Mouse (Mus musculus) testis, adult 2 months (tissue): ENCODE results near the gene Gnat3. TPM values are rescaled to one million over a fixed set of nuclear protein-coding genes. Genes with fewer than 3 reads are reported as not detected.

ENCODE experiments used
- H3K27ac ChIP-seq: fragments of 200-500 bp; 2 replicates; pipeline ENCODE4 v1.5.1; 2012; ENCODE audit warnings: low read depth, low read length; ENCODE audit not compliant: control insufficient read depth, insufficient read depth
- H3K27me3 ChIP-seq: fragments of 200-500 bp; 2 replicates; pipeline ENCODE4 v1.6.1; 2012; ENCODE audit warnings: mild to moderate bottlenecking, low read length, moderate library complexity; ENCODE audit not compliant: control insufficient read depth, insufficient read depth
- H3K36me3 ChIP-seq: fragments of 200-500 bp; 2 replicates; pipeline ENCODE4 v1.6.1; 2012; ENCODE audit warnings: mild to moderate bottlenecking, low read length; ENCODE audit not compliant: control insufficient read depth, insufficient read depth
- H3K4me1 ChIP-seq: fragments of 200-500 bp; 2 replicates; pipeline ENCODE4 v1.6.1; 2012; ENCODE audit warnings: low read length; ENCODE audit not compliant: control insufficient read depth, insufficient read depth
- H3K4me3 ChIP-seq: fragments of 200-500 bp; 2 replicates; pipeline ENCODE4 v1.5.1; 2012; ENCODE audit warnings: low read depth, mild to moderate bottlenecking, low read length, moderate library complexity, mixed read lengths; ENCODE audit not compliant: control insufficient read depth
- CTCF ChIP-seq: fragments of 200-500 bp; IDR thresholded peaks from 2 replicates; pipeline ENCODE4 v1.5.1; 2012; ENCODE audit warnings: low read depth, mild to moderate bottlenecking, inconsistent platforms, low read length, moderate library complexity; ENCODE audit not compliant: control insufficient read depth, insufficient read depth, insufficient replicate concordance
- POLR2A ChIP-seq: fragments of 200-500 bp; IDR thresholded peaks from 2 replicates; pipeline ENCODE4 v1.6.1; 2012; ENCODE audit warnings: low read depth, mild to moderate bottlenecking, inconsistent platforms, low read length, moderate library complexity; ENCODE audit not compliant: control insufficient read depth
- polyA plus RNA-seq: library from polyadenylated mRNA; depleted of rRNA; stranded (reverse); fragments of >200 nt; gene quantifications from 2 replicates; pipeline ENCODE4 v1.2.3, GENCODE M21; 2012

Gene Gnat3
- polyA plus RNA-seq, 1 experiment, result not detected

- TF ChIP-seq CTCF (no peak), POLR2A (no peak)
- Histone ChIP-seq H3K4me1 (no peaks in the 10 kb centered on the region), H3K36me3 (no peaks in the 10 kb centered on the region), H3K4me3 (no peak overlapping the region), H3K27ac (no peak overlapping the region), H3K27me3 (no peaks in the 10 kb centered on the region)
Measured at GRCm38 (mm10) chr5:17990618-17991017, 28.3 kb downstream of the Gnat3 start.

DNA sequence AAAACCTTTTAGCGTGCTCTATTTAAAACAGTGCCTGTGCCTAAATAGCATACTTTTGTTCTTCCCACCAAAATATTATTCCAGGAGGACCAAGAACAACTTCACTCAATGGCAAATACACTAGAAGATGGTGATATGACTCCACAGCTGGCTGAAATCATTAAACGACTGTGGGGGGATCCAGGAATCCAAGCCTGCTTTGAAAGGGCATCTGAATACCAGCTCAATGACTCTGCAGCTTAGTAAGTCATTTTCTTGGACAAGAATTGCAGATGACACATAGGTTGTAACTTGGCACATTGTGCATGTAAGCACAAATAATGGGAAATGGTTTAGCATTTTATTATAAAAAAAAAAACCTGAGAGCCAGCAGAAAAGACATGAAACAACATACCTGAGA lies 37.2 kb downstream of the Gnat3 start:
- Histone ChIP-seq H3K4me3 (no peak overlapping the region), H3K4me1 (no peaks in the 10 kb centered on the region), H3K27ac (no peak overlapping the region), H3K27me3 (no peaks in the 10 kb centered on the region), H3K36me3 (no peaks in the 10 kb centered on the region)
- TF ChIP-seq CTCF (no peak), POLR2A (no peak)

DNA sequence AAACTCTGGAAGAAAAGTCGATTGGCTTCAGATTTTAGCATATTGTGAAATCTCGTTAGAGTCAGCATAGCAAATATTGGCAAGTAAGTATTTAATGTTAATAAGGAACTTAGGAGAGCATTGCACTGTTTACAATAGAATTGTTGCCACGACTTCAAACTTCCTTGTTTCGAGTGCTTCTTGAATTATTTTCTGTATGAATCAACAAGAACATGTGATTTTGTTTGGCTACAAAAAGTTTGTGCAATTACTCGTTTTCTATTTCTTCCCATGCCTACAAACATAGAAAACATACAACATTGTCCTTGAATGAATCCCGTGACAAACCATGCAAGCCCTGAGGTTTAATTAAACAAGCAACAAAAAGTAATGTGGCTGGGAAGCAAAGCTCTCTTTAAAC lies 37.8 kb downstream of the Gnat3 start:
- no peak for TF ChIP-seq POLR2A
- TF ChIP-seq CTCF, result no peak
- Histone ChIP-seq H3K4me3 (no peak overlapping the region), H3K27ac (no peak overlapping the region), H3K27me3 (no peaks in the 10 kb centered on the region), H3K4me1 (no peaks in the 10 kb centered on the region; the same call in 1 of the 2 replicates), H3K36me3 (no peaks in the 10 kb centered on the region)

DNA sequence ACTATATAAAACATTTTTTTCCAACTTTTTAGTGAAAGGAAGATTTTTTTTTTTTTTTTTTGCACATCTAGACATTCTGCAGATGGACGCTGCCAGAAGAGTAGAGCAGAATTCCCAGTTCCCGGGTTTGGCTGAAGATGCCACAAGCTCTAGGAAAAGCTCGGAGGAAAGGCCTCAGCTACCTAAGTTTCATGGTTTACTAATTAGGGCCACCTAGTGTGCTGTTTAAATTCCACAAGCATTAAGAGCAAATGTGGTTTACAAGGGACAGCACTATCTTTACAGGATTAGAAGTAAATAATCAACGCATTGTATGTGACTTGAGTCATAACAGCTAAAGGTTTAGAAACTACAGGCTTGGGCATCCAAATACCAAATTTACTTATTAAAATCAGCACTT lies 39.3 kb downstream of the Gnat3 start:
- H3K4me3 ChIP-seq, result no peak overlapping the region
- TF ChIP-seq POLR2A, result no peak
- no peak for TF ChIP-seq CTCF
- no peaks in the 10 kb centered on the region for H3K36me3 ChIP-seq
- H3K27me3 ChIP-seq, result no peaks in the 10 kb centered on the region
- H3K4me1 ChIP-seq, result no peaks in the 10 kb centered on the region; the same call in none of the 2 replicates
- H3K27ac ChIP-seq, result no peak overlapping the region

DNA sequence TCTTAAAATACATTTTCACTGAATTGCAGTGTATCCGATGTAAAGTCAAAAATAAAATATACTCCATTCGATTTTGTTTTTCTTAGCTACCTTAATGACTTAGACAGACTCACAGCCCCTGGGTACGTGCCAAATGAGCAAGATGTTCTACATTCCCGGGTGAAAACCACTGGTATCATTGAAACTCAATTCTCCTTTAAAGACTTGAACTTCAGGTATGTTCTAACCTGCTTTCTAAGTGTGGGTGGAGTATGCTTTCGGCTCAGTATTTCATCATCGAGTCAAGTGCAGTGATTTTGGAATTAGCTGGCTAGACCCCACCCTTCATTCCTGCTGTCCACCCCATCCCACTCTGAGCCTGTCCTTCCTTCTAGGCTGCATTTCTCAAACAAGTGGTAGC lies 41.3 kb downstream of the Gnat3 start:
- no peak for TF ChIP-seq POLR2A
- TF ChIP-seq CTCF, result no peak

GRCm38 (mm10) chr5:18004824-18005611 lies 42.7 kb downstream of the Gnat3 start:
- TF ChIP-seq POLR2A, result no peak
- TF ChIP-seq CTCF, result no peak
- H3K27ac ChIP-seq, result peak overlapping the region; percentile 36
- H3K36me3 ChIP-seq, result no peaks in the 10 kb centered on the region
- H3K4me1 ChIP-seq, result no peaks in the 10 kb centered on the region; the same call in none of the 2 replicates
- H3K27me3 ChIP-seq, result no peaks in the 10 kb centered on the region
- H3K4me3 ChIP-seq, result peak overlapping the region; percentile 53

More for the DNA sequence above, 41.3 kb downstream of the Gnat3 start:
- H3K36me3 ChIP-seq, result no peaks in the 10 kb centered on the region
- H3K4me3 ChIP-seq, result no peak overlapping the region
- no peaks in the 10 kb centered on the region for H3K27me3 ChIP-seq
- H3K27ac ChIP-seq, result no peak overlapping the region
- no peaks in the 10 kb centered on the region; the same call in none of the 2 replicates for H3K4me1 ChIP-seq

- H3K27ac ChIP-seq, result no peak overlapping the region
Measured at GRCm38 (mm10) chr5:18006157-18006556, 43.8 kb downstream of the Gnat3 start.

DNA sequence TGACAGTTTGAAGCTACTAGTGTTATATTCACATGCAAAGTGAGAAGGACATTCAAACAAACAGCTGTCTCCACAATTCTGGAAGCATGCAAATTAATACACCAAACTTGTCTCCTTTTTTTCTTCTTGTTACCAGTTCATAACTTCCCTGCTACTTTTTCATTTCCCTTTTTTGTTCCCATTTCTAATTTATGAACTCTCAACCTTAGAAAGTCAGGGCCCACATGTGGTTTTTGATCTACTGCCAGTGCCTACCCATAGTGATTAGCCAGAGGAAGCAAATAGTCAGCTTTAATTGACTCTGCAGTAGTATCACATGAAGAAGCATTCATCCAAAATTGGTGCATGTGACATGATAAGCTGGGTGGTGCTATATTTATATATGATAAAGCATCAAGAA lies 44.7 kb downstream of the Gnat3 start:
- Histone ChIP-seq H3K4me1 (no peaks in the 10 kb centered on the region; the same call in none of the 2 replicates), H3K27ac (no peak overlapping the region), H3K36me3 (no peaks in the 10 kb centered on the region), H3K4me3 (no peak overlapping the region), H3K27me3 (no peaks in the 10 kb centered on the region)
- no peak for TF ChIP-seq POLR2A
- TF ChIP-seq CTCF, result no peak

More at GRCm38 (mm10) chr5:18006157-18006556, 43.8 kb downstream of the Gnat3 start:
- no peaks in the 10 kb centered on the region; the same call in none of the 2 replicates for H3K4me1 ChIP-seq
- no peaks in the 10 kb centered on the region for H3K27me3 ChIP-seq
- no peak overlapping the region for H3K4me3 ChIP-seq
- TF ChIP-seq POLR2A (no peak), CTCF (no peak)
- H3K36me3 ChIP-seq, result no peaks in the 10 kb centered on the region
